Mouse (Mus musculus) erythroblast, embryonic 14.5 days (primary cell): ENCODE data around the gene Ppp3r2. TPM values are rescaled to one million over a fixed set of nuclear protein-coding genes. Genes with fewer than 3 reads are reported as not detected.

ENCODE experiments used
- H3K27me3 ChIP-seq: 2 replicates; pipeline ENCODE4 v1.6.1; 2012; ENCODE audit warnings: inconsistent platforms; ENCODE audit not compliant: control insufficient read depth
- H3K36me3 ChIP-seq: 2 replicates; pipeline ENCODE4 v1.6.1; 2012; ENCODE audit warnings: mild to moderate bottlenecking, inconsistent platforms; ENCODE audit not compliant: control insufficient read depth
- H3K4me1 ChIP-seq: 2 replicates; pipeline ENCODE4 v1.6.1; 2012; ENCODE audit warnings: inconsistent platforms; ENCODE audit not compliant: control insufficient read depth
- H3K4me3 ChIP-seq: replicated peaks from 2 replicates; pipeline ENCODE3; 2012; ENCODE audit warnings: moderate library complexity, mild to moderate bottlenecking, inconsistent platforms
- H3K9me3 ChIP-seq: 2 replicates; pipeline ENCODE4 v1.6.1; 2012; ENCODE audit warnings: low read length, inconsistent platforms, mixed read lengths; ENCODE audit not compliant: control insufficient read depth
- GATA1 ChIP-seq: IDR thresholded peaks from 2 replicates; pipeline ENCODE4 v1.6.1; 2012; ENCODE audit warnings: low read length, inconsistent platforms, mixed read lengths
- TAL1 ChIP-seq: IDR thresholded peaks from 3 replicates; pipeline ENCODE4 v1.6.1; 2012; ENCODE audit warnings: low read length, inconsistent platforms, mixed read lengths
- polyA plus RNA-seq: library from polyadenylated mRNA; stranded (reverse); fragments of >175 nt; gene quantifications from 2 replicates; pipeline ENCODE4 v1.2.3, GENCODE M21; 2012

The Ppp3r2 gene
- polyA plus RNA-seq, 1 experiment: not detected

DNA sequence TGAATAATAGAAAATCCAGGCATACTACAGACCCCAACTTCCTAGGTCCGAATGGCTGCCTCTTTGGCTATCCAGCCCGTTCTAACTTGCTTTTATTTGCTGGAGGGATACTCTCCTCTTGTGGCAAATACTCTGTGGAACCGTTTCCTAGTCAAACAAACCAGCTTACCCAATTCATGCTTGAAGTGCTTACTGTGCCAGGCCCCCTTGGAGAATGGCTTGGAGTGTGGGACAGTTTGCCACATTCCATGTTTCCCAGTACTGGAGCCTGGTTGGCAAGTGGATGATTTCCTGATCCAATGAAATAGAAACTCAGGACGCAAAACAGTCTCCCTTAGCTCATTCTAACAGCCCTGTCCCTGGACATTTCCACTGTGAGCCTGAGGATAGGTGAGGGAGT is 19.6 kb downstream of the Ppp3r2 start:
- Histone ChIP-seq H3K4me3 (no peak overlapping the region), H3K9me3 (no peaks in the 10 kb centered on the region), H3K4me1 (no peaks in the 10 kb centered on the region), H3K27me3 (no peaks in the 10 kb centered on the region), H3K36me3 (peaks cover 52% of the 10 kb centered on the region)
- TF ChIP-seq GATA1 (no peak), TAL1 (no peak)

- no peaks in the 10 kb centered on the region for H3K27me3 ChIP-seq
- H3K4me1 ChIP-seq: no peaks in the 10 kb centered on the region
- no peak overlapping the region for H3K4me3 ChIP-seq
- peaks cover 58% of the 10 kb centered on the region for H3K36me3 ChIP-seq
- no peaks in the 10 kb centered on the region for H3K9me3 ChIP-seq
- TF ChIP-seq GATA1 (no peak), TAL1 (no peak)
Measured at GRCm38 (mm10) chr4:49661664-49662063, 20.2 kb downstream of the Ppp3r2 start.

GRCm38 (mm10) chr4:49659421-49659820 is 22.4 kb downstream of the Ppp3r2 start:
- H3K36me3 ChIP-seq: peaks cover 78% of the 10 kb centered on the region
- H3K27me3 ChIP-seq: no peaks in the 10 kb centered on the region
- H3K4me3 ChIP-seq: no peak overlapping the region
- no peak for TF ChIP-seq TAL1
- no peak for TF ChIP-seq GATA1
- H3K9me3 ChIP-seq: no peaks in the 10 kb centered on the region
- H3K4me1 ChIP-seq: no peaks in the 10 kb centered on the region

GRCm38 (mm10) chr4:49639913-49640312 is 41.9 kb downstream of the Ppp3r2 start:
- Histone ChIP-seq H3K9me3 (no peaks in the 10 kb centered on the region), H3K27me3 (no peaks in the 10 kb centered on the region), H3K4me1 (peaks cover 7% of the 10 kb centered on the region), H3K4me3 (no peak overlapping the region), H3K36me3 (peaks cover 89% of the 10 kb centered on the region)
- TF ChIP-seq TAL1: peak; percentile 39; the same call in 1 of the 3 replicates
- TF ChIP-seq GATA1: peak; percentile 30; the same call in 1 of the 2 replicates

GRCm38 (mm10) chr4:49637821-49638220 is 44.0 kb downstream of the Ppp3r2 start:
- peaks cover 85% of the 10 kb centered on the region for H3K36me3 ChIP-seq
- no peak overlapping the region for H3K4me3 ChIP-seq
- no peaks in the 10 kb centered on the region for H3K9me3 ChIP-seq
- peaks cover 25% of the 10 kb centered on the region for H3K4me1 ChIP-seq
- TF ChIP-seq GATA1 (no peak), TAL1 (no peak)
- no peaks in the 10 kb centered on the region for H3K27me3 ChIP-seq

GRCm38 (mm10) chr4:49632139-49632481 is 49.7 kb downstream of the Ppp3r2 start:
- Histone ChIP-seq H3K4me1 (peaks cover 29% of the 10 kb centered on the region), H3K36me3 (peaks cover 37% of the 10 kb centered on the region), H3K4me3 (peak overlapping the region; percentile 74), H3K9me3 (no peaks in the 10 kb centered on the region), H3K27me3 (no peaks in the 10 kb centered on the region)
- TF ChIP-seq TAL1: no peak
- no peak for TF ChIP-seq GATA1

- Histone ChIP-seq H3K27me3 (no peaks in the 10 kb centered on the region), H3K4me3 (peak within 1 kb of the TSS; percentile 74), H3K36me3 (peaks cover 31% of the 10 kb centered on the region), H3K4me1 (peaks cover 30% of the 10 kb centered on the region), H3K9me3 (no peaks in the 10 kb centered on the region)
- TF ChIP-seq GATA1 (no peak), TAL1 (no peak)
Measured at GRCm38 (mm10) chr4:49631319-49632138, 50.3 kb downstream of the Ppp3r2 start, which contains the start of gene Rnf20. Gene Rnf20 (plus strand): TSS chr4:49632006.

GRCm38 (mm10) chr4:49628941-49629340 is 52.9 kb downstream of the Ppp3r2 start:
- H3K4me3 ChIP-seq: no peak overlapping the region
- H3K27me3 ChIP-seq: no peaks in the 10 kb centered on the region
- peaks cover 5% of the 10 kb centered on the region for H3K36me3 ChIP-seq
- TF ChIP-seq GATA1: no peak
- TF ChIP-seq TAL1: no peak
- H3K9me3 ChIP-seq: no peaks in the 10 kb centered on the region
- peaks cover 31% of the 10 kb centered on the region for H3K4me1 ChIP-seq

Other genes with a start within 250 kb of the Ppp3r2 start
- gene Acnat1, start 208.1 kb downstream of the Ppp3r2 start, polyA plus RNA-seq: not detected in 2 replicates
- gene Baat, start 175.5 kb downstream of the Ppp3r2 start, polyA plus RNA-seq: not detected in 2 replicates
- 0.15 and 0.29 TPM in 2 replicates for gene Mrpl50, start 160.9 kb downstream of the Ppp3r2 start, polyA plus RNA-seq
- gene Zfp189, start 160.8 kb downstream of the Ppp3r2 start, polyA plus RNA-seq: 0.06 TPM in 1 of 2 replicates, not detected in the other
- gene Aldob, start 132.5 kb downstream of the Ppp3r2 start, polyA plus RNA-seq: 0.04 TPM in 1 of 2 replicates, not detected in the other
- 0.20 and 0.23 TPM in 2 replicates for gene Tmem246, start 84.1 kb downstream of the Ppp3r2 start, polyA plus RNA-seq
- 0.76 and 0.90 TPM in 2 replicates for gene Rnf20, start 50.0 kb downstream of the Ppp3r2 start, polyA plus RNA-seq
- 0.01 TPM in 1 of 2 replicates, not detected in the other for gene Grin3a, start 163.7 kb upstream of the Ppp3r2 start, polyA plus RNA-seq